Mouse (Mus musculus) megakaryocyte, embryonic 14.5 days (primary cell): ENCODE measurements around the gene Rps6kc1. TPM values are rescaled to one million over a fixed set of nuclear protein-coding genes. Genes with fewer than 3 reads are reported as not detected.

Source experiments
- H3K27me3 ChIP-seq: replicated peaks from 2 replicates; pipeline ENCODE3; 2012; ENCODE audit warnings: inconsistent platforms
- H3K36me3 ChIP-seq: replicated peaks from 2 replicates; pipeline ENCODE3; 2012; ENCODE audit warnings: low read length, inconsistent platforms, mixed read lengths
- H3K4me1 ChIP-seq: 2 replicates; pipeline ENCODE4 v1.6.1; 2012; ENCODE audit warnings: inconsistent platforms
- H3K4me3 ChIP-seq: replicated peaks from 2 replicates; pipeline ENCODE3; 2012; ENCODE audit warnings: moderate library complexity, mild to moderate bottlenecking, inconsistent platforms
- H3K9me3 ChIP-seq: 2 replicates; pipeline ENCODE4 v1.6.1; 2012; ENCODE audit warnings: inconsistent platforms
- FLI1 ChIP-seq: IDR thresholded peaks from 2 replicates; pipeline ENCODE4 v1.6.1; 2012; ENCODE audit warnings: low read length, inconsistent platforms, mixed read lengths
- GATA1 ChIP-seq: IDR thresholded peaks from 3 replicates; pipeline ENCODE4 v1.6.1; 2012; ENCODE audit warnings: mixed read lengths, low read length, inconsistent platforms, borderline replicate concordance
- polyA plus RNA-seq: library from polyadenylated mRNA; stranded (reverse); fragments of >175 nt; gene quantifications from 2 replicates; pipeline ENCODE4 v1.2.3, GENCODE M21; 2012; ENCODE audit warnings: low replicate concordance; ENCODE audit not compliant: insufficient read depth

Gene Rps6kc1
- polyA plus RNA-seq, 1 experiment = 5.9 TPM

- Histone ChIP-seq H3K4me3 (no peak overlapping the region), H3K9me3 (no peaks in the 10 kb centered on the region), H3K27me3 (no peaks in the 10 kb centered on the region), H3K36me3 (peaks cover 58% of the 10 kb centered on the region), H3K4me1 (peaks cover 15% of the 10 kb centered on the region)
- TF ChIP-seq GATA1 = no peak
- no peak for TF ChIP-seq FLI1
Observed at GRCm38 (mm10) chr1:190810408-190810807, 101.2 kb downstream of the Rps6kc1 start.

GRCm38 (mm10) chr1:190808766-190809221, 102.8 kb downstream of the Rps6kc1 start:
- H3K4me1 ChIP-seq = peaks cover 9% of the 10 kb centered on the region; the same call in 1 of the 2 replicates
- H3K9me3 ChIP-seq = no peaks in the 10 kb centered on the region
- H3K4me3 ChIP-seq = no peak overlapping the region
- TF ChIP-seq GATA1 (no peak), FLI1 (no peak)
- H3K27me3 ChIP-seq = no peaks in the 10 kb centered on the region
- H3K36me3 ChIP-seq = peaks cover 56% of the 10 kb centered on the region

GRCm38 (mm10) chr1:190806817-190807216, 104.8 kb downstream of the Rps6kc1 start:
- no peak for TF ChIP-seq FLI1
- TF ChIP-seq GATA1 = no peak
- peak overlapping the region; percentile 9 for H3K4me3 ChIP-seq

GRCm38 (mm10) chr1:190798668-190799067, 112.9 kb downstream of the Rps6kc1 start:
- Histone ChIP-seq H3K4me3 (no peak overlapping the region), H3K27me3 (no peaks in the 10 kb centered on the region), H3K9me3 (peaks cover 6% of the 10 kb centered on the region; the same call in 1 of the 2 replicates), H3K4me1 (no peaks in the 10 kb centered on the region), H3K36me3 (peaks cover 78% of the 10 kb centered on the region)
- TF ChIP-seq FLI1 = no peak
- no peak for TF ChIP-seq GATA1

More at GRCm38 (mm10) chr1:190806817-190807216, 104.8 kb downstream of the Rps6kc1 start:
- Histone ChIP-seq H3K9me3 (peaks cover 6% of the 10 kb centered on the region; the same call in 1 of the 2 replicates), H3K36me3 (peaks cover 69% of the 10 kb centered on the region), H3K4me1 (peaks cover 9% of the 10 kb centered on the region; the same call in 1 of the 2 replicates), H3K27me3 (no peaks in the 10 kb centered on the region)

GRCm38 (mm10) chr1:190797483-190798058, 114.0 kb downstream of the Rps6kc1 start:
- H3K4me1 ChIP-seq = no peaks in the 10 kb centered on the region

GRCm38 (mm10) chr1:190796745-190797482, 114.7 kb downstream of the Rps6kc1 start:
- H3K9me3 ChIP-seq = no peaks in the 10 kb centered on the region
- peaks cover 3% of the 10 kb centered on the region; the same call in 1 of the 2 replicates for H3K4me1 ChIP-seq
- TF ChIP-seq FLI1 = no peak
- H3K36me3 ChIP-seq = peaks cover 71% of the 10 kb centered on the region
- no peaks in the 10 kb centered on the region for H3K27me3 ChIP-seq
- H3K4me3 ChIP-seq = no peak overlapping the region

More at GRCm38 (mm10) chr1:190797483-190798058, 114.0 kb downstream of the Rps6kc1 start:
- TF ChIP-seq GATA1 (no peak), FLI1 (no peak)
- Histone ChIP-seq H3K36me3 (peaks cover 74% of the 10 kb centered on the region), H3K4me3 (no peak overlapping the region), H3K9me3 (no peaks in the 10 kb centered on the region), H3K27me3 (no peaks in the 10 kb centered on the region)

GRCm38 (mm10) chr1:190791638-190792037, 119.9 kb downstream of the Rps6kc1 start:
- H3K9me3 ChIP-seq = no peaks in the 10 kb centered on the region
- H3K4me1 ChIP-seq = peaks cover 7% of the 10 kb centered on the region; the same call in 1 of the 2 replicates
- peaks cover 54% of the 10 kb centered on the region for H3K36me3 ChIP-seq
- no peaks in the 10 kb centered on the region for H3K27me3 ChIP-seq
- no peak for TF ChIP-seq FLI1
- no peak for TF ChIP-seq GATA1
- H3K4me3 ChIP-seq = no peak overlapping the region

GRCm38 (mm10) chr1:190790720-190791119, 120.8 kb downstream of the Rps6kc1 start:
- Histone ChIP-seq H3K9me3 (no peaks in the 10 kb centered on the region), H3K36me3 (peaks cover 55% of the 10 kb centered on the region), H3K4me1 (peaks cover 7% of the 10 kb centered on the region; the same call in 1 of the 2 replicates), H3K4me3 (no peak overlapping the region), H3K27me3 (no peaks in the 10 kb centered on the region)
- TF ChIP-seq GATA1 (no peak), FLI1 (no peak)

- Histone ChIP-seq H3K27me3 (no peaks in the 10 kb centered on the region), H3K4me3 (no peak overlapping the region), H3K9me3 (no peaks in the 10 kb centered on the region), H3K4me1 (no peaks in the 10 kb centered on the region), H3K36me3 (peaks cover 71% of the 10 kb centered on the region)
- TF ChIP-seq FLI1 (no peak), GATA1 (no peak)
Observed at GRCm38 (mm10) chr1:190777660-190778059, 133.9 kb downstream of the Rps6kc1 start.

- peaks cover 75% of the 10 kb centered on the region for H3K36me3 ChIP-seq
- H3K4me1 ChIP-seq = no peaks in the 10 kb centered on the region
- no peak overlapping the region for H3K4me3 ChIP-seq
- no peaks in the 10 kb centered on the region for H3K27me3 ChIP-seq
- TF ChIP-seq GATA1 = no peak
- no peaks in the 10 kb centered on the region for H3K9me3 ChIP-seq
Observed at GRCm38 (mm10) chr1:190776260-190776659, 135.3 kb downstream of the Rps6kc1 start.
